Comparison of ENCODE assay signal across 7 mouse cellular contexts in the genomic region with DNA sequence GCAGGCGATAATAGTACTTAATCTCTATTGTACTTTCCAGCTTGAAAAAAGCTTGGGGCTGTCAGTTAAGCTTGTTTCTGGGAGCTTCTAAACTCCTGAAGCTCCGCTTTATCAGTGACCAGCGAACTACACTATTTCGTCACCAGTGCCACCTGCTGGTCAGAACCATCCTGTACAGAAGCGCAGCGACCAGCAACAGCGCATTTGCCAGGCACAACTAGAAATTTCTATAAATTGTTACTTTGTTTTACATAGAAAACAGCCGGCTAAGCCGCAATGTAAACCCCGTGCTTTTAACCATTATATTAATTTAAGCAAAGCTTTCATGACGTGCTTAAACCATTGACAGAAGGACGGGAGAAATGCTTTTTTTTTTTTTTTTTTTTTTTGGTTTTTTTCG. TPM values are rescaled to one million over a fixed set of nuclear protein-coding genes. Genes with fewer than 3 reads are reported as not detected.
A peak's percentile ranks its signal among the peaks of the same experiment; 100 is the strongest.
DNase-seq lines count a peak whose midpoint lies in the region; ATAC-seq lines count a peak whose summit lies in the region.

No protein-coding gene starts in this region.

- intact Hi-C loops in left cerebral cortex, postnatal 14 days (cut with DNase I), result no loop called here

- ATAC-seq in inflammation-experienced regulatory T-cells, adult 6 months, result peak; percentile 43
- ATAC-seq in megakaryocyte-erythroid progenitor cell, adult 5-6 weeks (replicated peaks; ENCODE audit: low FRiP score, low TSS enrichment, poor library complexity, severe bottlenecking), result peak; percentile 73

- DNase-seq in R1 (ENCODE audit: low read depth, low spot score), result peak; percentile 80
- peak; percentile 71 for DNase-seq in cerebellum, adult 8-10 months
- DNase-seq in gastrocnemius, adult 8-10 months (ENCODE audit: low spot score in 2 of 2), result peak; percentile 55 to 62
- peak; percentile 66 to 77 for DNase-seq in left cerebral cortex, postnatal 14 days (ENCODE audit: low spot score in 2 of 2)
- peak; percentile 85 for DNase-seq in right cerebral cortex, postnatal 4 days

RNA-seq across cellular contexts. Expression of gene Sec31b, which starts 0.9 kb away (rescaled TPM):
- 10 to 100 TPM; 18.0 to 21.4 (median 19.5) TPM for total RNA-seq in gastrocnemius, adult 8-10 months (2022)
- polyA plus RNA-seq in inflammation-experienced regulatory T-cells, adult 6 months (2017; shearing (Covaris generic)), result 1 to 10 TPM in 2 of 3 experiments, under 1 TPM in 1; 0.65 to 5.5 (median 1.9) TPM
- under 1 TPM; 0.30 to 0.33 TPM for total RNA-seq in left cerebral cortex, postnatal 14 days (2021)
- 0.47 and 1.7 TPM in 2 replicates for total RNA-seq in megakaryocyte-erythroid progenitor cell, adult 5-6 weeks (2014; fragmentation: Nextera tagmentation)
- total RNA-seq in megakaryocyte-erythroid progenitor cell, adult 5-6 weeks (2017), result 0.23 and 0.61 TPM in 2 replicates

RNA-seq across cellular contexts. Expression of gene Gm20538, which starts 7.9 kb away (rescaled TPM):
- not detected for total RNA-seq in gastrocnemius, adult 8-10 months (2022)
- not detected for polyA plus RNA-seq in inflammation-experienced regulatory T-cells, adult 6 months (2017; shearing (Covaris generic))
- total RNA-seq in left cerebral cortex, postnatal 14 days (2021), result not detected
- total RNA-seq in megakaryocyte-erythroid progenitor cell, adult 5-6 weeks (2014; fragmentation: Nextera tagmentation), result not detected in 2 replicates
- total RNA-seq in megakaryocyte-erythroid progenitor cell, adult 5-6 weeks (2017), result not detected in 2 replicates

RNA-seq across cellular contexts. Expression of gene Ndufb8, which starts 10.5 kb away (rescaled TPM):
- total RNA-seq in gastrocnemius, adult 8-10 months (2022), result 100 to 1,000 TPM; 871 to 993 (median 922) TPM
- 100 to 1,000 TPM; 232 to 355 (median 274) TPM for polyA plus RNA-seq in inflammation-experienced regulatory T-cells, adult 6 months (2017; shearing (Covaris generic))
- 100 to 1,000 TPM; 408 to 415 TPM for total RNA-seq in left cerebral cortex, postnatal 14 days (2021)
- total RNA-seq in megakaryocyte-erythroid progenitor cell, adult 5-6 weeks (2014; fragmentation: Nextera tagmentation), result 485 and 490 TPM in 2 replicates
- 262 and 339 TPM in 2 replicates for total RNA-seq in megakaryocyte-erythroid progenitor cell, adult 5-6 weeks (2017)

RNA-seq across cellular contexts. Expression of gene Hif1an, which starts 17.9 kb away (rescaled TPM):
- total RNA-seq in gastrocnemius, adult 8-10 months (2022), result 100 to 1,000 TPM; 122 to 163 (median 137) TPM
- polyA plus RNA-seq in inflammation-experienced regulatory T-cells, adult 6 months (2017; shearing (Covaris generic)), result 10 to 100 TPM; 22.7 to 27.5 (median 26.2) TPM
- total RNA-seq in left cerebral cortex, postnatal 14 days (2021), result 10 to 100 TPM; 31.7 to 34.6 TPM
- 14.2 and 18.4 TPM in 2 replicates for total RNA-seq in megakaryocyte-erythroid progenitor cell, adult 5-6 weeks (2014; fragmentation: Nextera tagmentation)
- 5.2 and 15.2 TPM in 2 replicates for total RNA-seq in megakaryocyte-erythroid progenitor cell, adult 5-6 weeks (2017)

RNA-seq across cellular contexts. Expression of gene Wnt8b, which starts 51.5 kb away (rescaled TPM):
- total RNA-seq in gastrocnemius, adult 8-10 months (2022), result not detected
- polyA plus RNA-seq in inflammation-experienced regulatory T-cells, adult 6 months (2017; shearing (Covaris generic)), result not detected
- not detected for total RNA-seq in left cerebral cortex, postnatal 14 days (2021)
- not detected in 2 replicates for total RNA-seq in megakaryocyte-erythroid progenitor cell, adult 5-6 weeks (2014; fragmentation: Nextera tagmentation)
- total RNA-seq in megakaryocyte-erythroid progenitor cell, adult 5-6 weeks (2017), result not detected in 2 replicates

Comparison
In these comparisons a context has a peak if more than half of its experiments do, and no peak if none do; other contexts are left out.
1. Peak in every context shown above with its lines: DNase-seq and ATAC-seq.
2. RNA of gene Sec31b, which starts 0.9 kb away (total RNA-seq): 18.0 to 21.4 TPM in gastrocnemius, adult 8-10 months; 0.23 to 1.7 TPM in megakaryocyte-erythroid progenitor cell, adult 5-6 weeks and 0.30 to 0.33 TPM in left cerebral cortex, postnatal 14 days; every median in the first group is over 4 times any median in the second.